Mouse (Mus musculus) heart, adult 2 months (tissue): ENCODE results near the gene Atp13a3. TPM values are rescaled to one million over a fixed set of nuclear protein-coding genes. Genes with fewer than 3 reads are reported as not detected.

ENCODE experiments used
- DNase-seq, 2 experiments: peaks; one replicate each; pipeline ENCODE4 v3.0.0; 2021
- H3K27ac ChIP-seq: fragments of 200-600 bp; 2 replicates; pipeline ENCODE4 v1.8.1; 2022
- H3K27me3 ChIP-seq: fragments of 200-500 bp; 2 replicates; pipeline ENCODE4 v1.6.1; 2012; ENCODE audit warnings: mild to moderate bottlenecking, low read length, inconsistent platforms, mixed read lengths; ENCODE audit not compliant: control insufficient read depth, insufficient read depth
- H3K36me3 ChIP-seq: fragments of 200-500 bp; 2 replicates; pipeline ENCODE4 v1.6.1; 2012; ENCODE audit warnings: low read length, inconsistent platforms; ENCODE audit not compliant: control insufficient read depth, insufficient read depth
- H3K4me1 ChIP-seq: fragments of 200-500 bp; 2 replicates; pipeline ENCODE4 v1.6.1; 2011; ENCODE audit warnings: low read length; ENCODE audit not compliant: control insufficient read depth, insufficient read depth
- H3K4me3 ChIP-seq: fragments of 200-600 bp; 2 replicates; pipeline ENCODE4 v1.8.1; 2022
- H3K79me2 ChIP-seq: fragments of 200-500 bp; replicated peaks from 2 replicates; pipeline ENCODE4 v1.6.1; 2012; ENCODE audit warnings: mild to moderate bottlenecking, inconsistent platforms, low read length, moderate library complexity, mixed read lengths; ENCODE audit not compliant: control insufficient read depth, insufficient read depth
- H3K9ac ChIP-seq: fragments of 200-500 bp; 2 replicates; pipeline ENCODE4 v1.6.1; 2012; ENCODE audit warnings: low read depth, mild to moderate bottlenecking, control low read depth, inconsistent platforms, low read length, mixed read lengths
- CTCF ChIP-seq: fragments of 200-600 bp; IDR thresholded peaks from 2 replicates; pipeline ENCODE4 v1.8.1; 2022; ENCODE audit warnings: antibody characterized with exemption, mild to moderate bottlenecking, moderate library complexity
- EP300 ChIP-seq: fragments of 200-500 bp; IDR thresholded peaks from 2 replicates; pipeline ENCODE4 v1.6.1; 2011; ENCODE audit warnings: low read depth, low read length, control low read depth; ENCODE audit not compliant: insufficient read depth
- POLR2A ChIP-seq: fragments of 200-500 bp; IDR thresholded peaks from 2 replicates; pipeline ENCODE4 v1.6.1; 2011; ENCODE audit warnings: mild to moderate bottlenecking, low read depth, low read length, control low read depth; ENCODE audit not compliant: insufficient read depth
- WGBS: fragments of 180-500 bp; shearing (Covaris S2); methylation state at CpG from one replicate; pipeline ENCODE4 v1.1.7; 2018; 5-methylcytosine and 5-hydroxymethylcytosine counted together
- intact Hi-C: fragments of 180-260 bp; cut with DNase I; formaldehyde crosslinking; loops from one replicate; pipeline ENCODE4 v1.15.1; 2025
- polyA plus RNA-seq: library from polyadenylated mRNA; depleted of rRNA; stranded (reverse); fragments of >200 nt; gene quantifications from 2 replicates; pipeline ENCODE4 v1.2.3, GENCODE M21; 2012
- total RNA-seq, 2 experiments: library from RNA; stranded (reverse); gene quantifications; 2 replicates each; pipeline ENCODE4 v1.2.3; 2021

Atp13a3 gene
- total and polyA plus RNA-seq, 3 experiments = 10.6 to 54.7 (median 48.2) TPM

- H3K79me2 ChIP-seq = no peaks in the 10 kb centered on the region
- no peak overlapping the region for H3K9ac ChIP-seq
- H3K4me1 ChIP-seq = no peaks in the 10 kb centered on the region
- H3K27me3 ChIP-seq = no peaks in the 10 kb centered on the region
- WGBS = 76% methylated on average over 8 of the region's 8 CpGs
- no peak for DNase-seq
- no peak overlapping the region for H3K4me3 ChIP-seq
- no peaks in the 10 kb centered on the region for H3K36me3 ChIP-seq
- intact Hi-C loops = no loop called here
- TF ChIP-seq CTCF = no peak
- H3K27ac ChIP-seq = no peak overlapping the region
These were observed 37.6 kb upstream of the Atp13a3 start for GRCm38 (mm10) chr16:30443411-30443810.

- intact Hi-C loops = no loop called here
- WGBS = 53% methylated on average over 2 of the region's 2 CpGs
- DNase-seq = no peak
- Histone ChIP-seq H3K27ac (no peak overlapping the region), H3K4me1 (no peaks in the 10 kb centered on the region), H3K36me3 (no peaks in the 10 kb centered on the region), H3K79me2 (no peaks in the 10 kb centered on the region), H3K9ac (no peak overlapping the region), H3K27me3 (no peaks in the 10 kb centered on the region), H3K4me3 (no peak overlapping the region)
- TF ChIP-seq CTCF = no peak
- TF ChIP-seq EP300 = no peak
- no peak for TF ChIP-seq POLR2A
These were observed 36.7 kb upstream of the Atp13a3 start for GRCm38 (mm10) chr16:30442451-30442850.

GRCm38 (mm10) chr16:30441409-30441808 is 35.6 kb upstream of the Atp13a3 start:
- H3K27me3 ChIP-seq = no peaks in the 10 kb centered on the region
- intact Hi-C loops = no loop called here
- H3K36me3 ChIP-seq = no peaks in the 10 kb centered on the region
- H3K27ac ChIP-seq = no peak overlapping the region
- 86% methylated on average over 4 of the region's 4 CpGs for WGBS
- no peaks in the 10 kb centered on the region for H3K4me1 ChIP-seq
- no peak for TF ChIP-seq EP300
- no peak for TF ChIP-seq POLR2A
- no peak for TF ChIP-seq CTCF
- H3K9ac ChIP-seq = no peak overlapping the region
- no peaks in the 10 kb centered on the region for H3K79me2 ChIP-seq
- no peak for DNase-seq
- no peak overlapping the region for H3K4me3 ChIP-seq

DNA sequence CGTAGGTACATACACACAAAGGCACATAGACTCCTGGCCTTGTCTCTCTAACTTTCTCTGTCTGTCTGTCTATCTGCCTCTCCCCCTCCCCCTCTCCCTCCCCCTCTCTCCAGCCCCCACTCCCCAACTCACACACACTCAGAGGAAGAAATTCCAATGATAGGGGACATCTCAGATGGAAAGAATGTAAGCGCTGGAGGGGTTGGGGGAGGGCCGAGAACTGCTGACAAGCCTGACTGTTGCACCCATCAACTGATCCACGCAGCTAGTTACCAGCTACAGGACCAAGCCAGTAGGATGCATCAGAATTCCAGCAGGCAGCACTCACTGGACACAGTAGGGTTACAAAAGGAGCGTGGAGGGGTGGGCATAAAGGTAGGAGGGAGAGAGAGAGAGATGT is 34.1 kb upstream of the Atp13a3 start:
- 73% methylated on average over 5 of the region's 5 CpGs for WGBS
- Histone ChIP-seq H3K9ac (no peak overlapping the region), H3K36me3 (no peaks in the 10 kb centered on the region), H3K4me3 (no peak overlapping the region), H3K79me2 (no peaks in the 10 kb centered on the region), H3K4me1 (no peaks in the 10 kb centered on the region), H3K27ac (no peak overlapping the region), H3K27me3 (no peaks in the 10 kb centered on the region)
- TF ChIP-seq POLR2A (no peak), CTCF (no peak), EP300 (no peak)
- intact Hi-C loops = no loop called here
- DNase-seq = no peak

GRCm38 (mm10) chr16:30439411-30439810 is 33.6 kb upstream of the Atp13a3 start:
- Histone ChIP-seq H3K27me3 (no peaks in the 10 kb centered on the region), H3K36me3 (no peaks in the 10 kb centered on the region), H3K27ac (no peak overlapping the region), H3K9ac (no peak overlapping the region), H3K4me3 (no peak overlapping the region), H3K79me2 (no peaks in the 10 kb centered on the region), H3K4me1 (no peaks in the 10 kb centered on the region)
- no peak for DNase-seq
- TF ChIP-seq CTCF (no peak), EP300 (no peak), POLR2A (no peak)
- 59% methylated on average over 6 of the region's 6 CpGs for WGBS
- intact Hi-C loops = no loop called here

GRCm38 (mm10) chr16:30436276-30436675 is 30.5 kb upstream of the Atp13a3 start:
- 84% methylated on average over 7 of the region's 7 CpGs for WGBS
- DNase-seq = no peak
- TF ChIP-seq CTCF = no peak
- TF ChIP-seq EP300 = no peak
- TF ChIP-seq POLR2A = no peak

More at GRCm38 (mm10) chr16:30436276-30436675, 30.5 kb upstream of the Atp13a3 start:
- no peaks in the 10 kb centered on the region for H3K79me2 ChIP-seq
- intact Hi-C loops = no loop called here
- H3K36me3 ChIP-seq = no peaks in the 10 kb centered on the region
- no peaks in the 10 kb centered on the region for H3K27me3 ChIP-seq
- no peaks in the 10 kb centered on the region for H3K4me1 ChIP-seq
- H3K9ac ChIP-seq = no peak overlapping the region
- H3K4me3 ChIP-seq = no peak overlapping the region
- H3K27ac ChIP-seq = no peak overlapping the region
